Mouse (Mus musculus) adrenal gland, adult 8-10 months (tissue): Measurements from ENCODE around the gene Tbcc. TPM values are rescaled to one million over a fixed set of nuclear protein-coding genes. Genes with fewer than 3 reads are reported as not detected.

Source experiments
- DNase-seq: peaks from one replicate; pipeline ENCODE4 v3.0.0; 2022
- total RNA-seq, 4 experiments: library from RNA; stranded (reverse); gene quantifications; 2 replicates each; pipeline ENCODE4 v1.2.4; 2022

Gene Tbcc
- total RNA-seq, 4 experiments from 2014 or later = 22.8 to 28.3 (median 26.7) TPM

DNA sequence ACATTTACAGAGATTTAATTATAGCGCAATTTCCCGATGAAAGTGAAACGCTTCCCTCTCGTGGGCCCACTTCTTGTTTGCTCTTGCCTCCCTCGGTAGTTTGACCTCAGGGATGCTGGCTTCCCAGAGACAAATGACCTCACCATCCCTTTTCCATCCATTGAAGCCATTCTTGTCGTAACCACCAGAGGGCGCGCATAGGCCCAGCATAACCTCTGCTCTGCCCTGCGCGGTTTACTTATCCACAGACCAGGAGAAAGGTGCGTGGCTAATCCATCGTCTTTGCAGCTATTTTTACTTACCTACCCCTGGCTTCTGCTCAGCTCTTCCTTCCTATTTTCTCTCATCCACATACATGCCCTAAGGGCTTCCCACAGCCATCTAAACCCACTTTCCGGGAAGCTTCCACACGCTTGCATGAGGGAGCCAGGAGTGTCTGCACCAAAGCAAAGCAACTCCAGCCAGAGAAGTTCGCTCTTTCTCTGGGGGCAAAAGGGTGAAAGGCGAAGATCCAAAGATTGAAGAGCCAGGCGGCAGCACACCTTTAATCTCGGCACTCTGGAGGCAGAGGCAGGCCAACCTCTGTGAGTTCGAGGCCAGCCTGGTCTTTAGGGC is 13.5 kb downstream of the Tbcc start:
- DNase-seq = peak; percentile 66

DNA sequence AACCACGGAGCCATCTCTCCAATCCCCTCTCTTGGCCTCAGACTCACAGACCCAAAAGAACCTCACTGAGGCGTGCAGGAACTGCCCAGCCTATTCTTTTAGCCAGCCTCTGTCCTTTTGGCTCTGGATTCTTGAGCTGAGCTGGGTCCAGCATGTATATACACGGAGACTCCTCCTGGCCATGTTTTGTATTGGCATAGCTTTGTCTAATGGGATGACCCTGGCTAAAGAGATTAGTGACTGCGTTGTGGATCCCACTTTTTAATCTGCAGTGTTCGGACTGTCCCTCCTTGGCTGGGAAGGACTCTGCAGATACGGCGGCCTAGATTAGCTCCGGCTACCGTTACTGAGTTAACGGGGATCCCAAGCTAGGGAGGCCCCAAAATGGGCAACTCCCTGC is 19.7 kb downstream of the Tbcc start, which contains the start of gene Prph2:
TSS of gene Prph2 (plus strand) at position 274 of the 400 bp plus-strand sequence.
- no peak for DNase-seq

DNA sequence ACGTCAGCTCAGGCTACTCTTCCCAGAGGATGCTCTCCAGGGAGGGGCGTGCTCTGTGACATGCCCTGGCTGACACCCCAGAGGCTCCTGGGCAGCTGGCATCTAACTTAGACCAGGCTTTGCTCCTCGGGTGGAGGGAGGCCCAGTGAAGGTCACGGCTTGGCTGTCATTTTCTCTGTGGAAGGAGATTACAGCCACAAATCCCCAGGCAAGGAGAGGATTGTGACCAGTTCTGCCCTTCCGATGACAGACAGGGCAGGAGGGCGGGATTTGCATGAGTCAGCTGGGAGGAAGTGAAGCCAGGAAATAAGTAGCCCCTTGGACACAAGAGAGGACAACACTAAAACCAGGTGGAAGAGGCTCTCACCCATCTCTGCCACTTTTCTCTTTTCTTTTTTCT is 21.8 kb downstream of the Tbcc start:
- no peak for DNase-seq

DNA sequence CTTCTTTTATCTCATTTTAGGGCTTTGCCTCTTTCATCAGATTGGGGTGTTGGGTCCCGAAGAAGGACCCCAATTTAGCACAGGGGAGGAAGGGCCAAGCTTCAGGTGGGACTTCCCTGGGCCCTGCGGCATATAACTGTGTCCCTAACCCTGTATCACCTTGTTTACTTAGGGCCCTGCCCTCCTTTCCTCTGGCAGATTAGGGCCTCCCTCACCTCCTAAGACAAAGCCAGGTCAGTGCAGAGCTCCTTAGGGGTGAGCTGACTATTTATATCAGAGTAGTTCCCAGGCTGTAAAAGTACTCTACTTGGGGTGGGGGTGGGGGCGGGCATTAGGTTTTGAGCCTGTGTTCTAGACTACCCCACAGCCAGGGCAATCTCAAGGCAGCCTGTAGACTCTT is 24.6 kb downstream of the Tbcc start:
- no peak for DNase-seq

DNA sequence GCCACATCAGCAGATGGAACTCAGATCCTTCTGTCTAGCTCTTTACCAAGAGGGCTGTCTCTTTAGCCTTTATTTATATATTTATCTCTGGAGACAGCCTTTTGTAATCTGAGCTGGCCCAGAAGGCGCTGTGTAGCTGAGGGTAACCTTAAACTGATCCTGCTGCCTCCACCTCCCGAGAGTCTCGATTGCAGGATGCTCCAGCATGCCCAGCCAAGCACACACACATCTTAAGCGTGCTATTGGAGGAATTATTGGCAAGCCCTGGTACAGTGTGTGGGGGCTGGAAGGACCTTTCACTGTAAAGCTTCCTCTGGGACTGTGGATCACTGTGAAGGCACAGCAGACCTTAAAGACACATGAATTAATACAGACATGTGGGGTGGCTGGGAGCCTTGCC is 28.5 kb downstream of the Tbcc start:
- no peak for DNase-seq

DNA sequence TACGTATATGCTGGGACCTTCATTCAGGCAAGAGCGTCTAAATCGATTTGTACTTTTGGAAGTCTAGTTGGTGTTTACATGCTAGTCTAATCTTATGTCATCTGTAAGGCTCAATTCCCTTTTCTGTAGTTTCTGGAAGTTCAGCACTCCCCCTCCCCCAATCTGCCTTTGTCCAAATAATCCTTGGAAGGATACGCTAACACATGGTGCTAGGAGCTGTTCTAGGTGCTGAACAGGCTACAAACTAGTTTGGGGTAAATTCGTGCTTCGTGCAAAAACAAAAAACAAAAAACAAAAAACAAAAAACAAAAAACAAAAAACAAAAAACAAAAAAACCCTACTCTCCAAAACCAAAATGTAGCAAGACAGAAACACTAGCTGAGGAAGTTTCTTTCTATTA is 30.4 kb downstream of the Tbcc start:
- DNase-seq = no peak

DNA sequence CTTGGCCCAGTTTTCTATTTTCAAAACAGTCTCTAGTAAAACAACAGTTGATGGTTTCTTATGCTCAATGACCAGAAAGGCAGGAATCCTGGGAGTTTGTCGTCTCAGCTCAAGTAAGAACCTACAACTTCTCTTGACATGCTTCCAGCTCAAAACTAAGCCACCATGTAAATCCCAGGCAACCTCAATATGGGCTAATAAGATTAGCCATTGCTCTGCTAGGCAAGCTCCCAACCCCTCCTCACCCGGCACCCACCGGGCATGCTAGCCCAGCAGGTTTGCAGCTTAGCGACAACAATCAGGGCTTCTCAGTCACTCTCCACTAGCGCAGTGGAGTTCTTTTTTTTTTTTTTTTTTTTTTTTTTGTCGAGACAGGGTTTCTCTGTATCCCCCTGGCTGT is 35.7 kb downstream of the Tbcc start:
- no peak for DNase-seq

DNA sequence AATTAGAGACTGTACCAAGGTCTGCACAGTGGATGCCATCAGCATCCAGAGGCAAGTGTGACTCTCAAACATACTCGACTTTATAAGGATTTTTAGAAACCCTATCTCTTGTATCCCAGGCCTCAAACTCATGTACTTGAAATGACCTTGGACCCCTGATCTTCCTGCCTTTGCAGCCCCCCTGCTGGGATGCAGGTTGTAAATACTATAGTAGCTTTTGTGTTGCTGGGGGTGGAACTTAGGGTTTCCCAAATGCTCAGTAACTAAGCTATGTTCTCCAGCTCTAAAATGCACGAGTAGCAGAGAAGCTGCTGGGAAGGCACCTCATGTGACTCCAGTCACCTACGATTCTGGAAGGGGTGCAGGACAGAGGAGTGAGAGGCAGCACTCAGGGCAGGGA is 36.5 kb downstream of the Tbcc start:
- no peak for DNase-seq

DNA sequence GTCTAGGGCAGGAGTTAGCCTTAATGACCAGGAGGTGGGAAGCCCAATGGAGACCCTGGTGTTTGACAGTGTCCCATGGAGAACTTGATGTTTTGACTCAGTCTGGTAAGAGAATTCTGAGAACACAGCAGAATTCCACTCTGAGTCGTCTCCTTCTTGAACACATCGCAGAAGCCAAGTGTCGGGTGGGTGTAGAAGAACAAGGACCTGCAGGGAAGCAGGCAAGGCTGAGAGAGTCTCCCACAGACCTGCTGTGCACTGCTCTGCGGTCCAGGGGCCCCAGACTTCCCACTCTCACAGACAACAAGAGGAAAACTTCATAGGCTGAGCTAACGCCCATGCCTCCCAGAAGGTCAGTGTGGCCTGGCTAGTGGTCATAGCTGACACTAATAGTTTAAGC is 37.3 kb downstream of the Tbcc start:
- no peak for DNase-seq

DNA sequence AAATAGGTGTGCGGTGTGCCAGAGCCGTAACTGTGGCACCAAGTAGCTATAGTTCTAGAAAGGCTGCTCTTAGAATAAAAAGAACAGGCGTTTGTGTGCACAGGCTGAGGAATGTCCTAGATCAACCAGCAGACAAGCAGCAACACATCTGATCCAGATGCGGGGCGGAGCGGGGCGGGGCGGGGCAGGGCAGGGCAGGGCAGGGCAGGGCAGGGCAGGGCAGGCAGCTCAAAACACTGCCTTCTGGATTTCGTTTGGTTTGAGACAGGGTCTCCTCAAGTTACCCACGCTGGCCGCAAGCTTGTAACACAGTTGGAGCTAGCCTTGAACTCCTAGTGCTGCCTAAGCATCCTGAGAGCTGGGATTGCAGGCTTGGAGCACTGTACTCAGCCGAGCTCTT is 38.8 kb downstream of the Tbcc start:
- no peak for DNase-seq

DNA sequence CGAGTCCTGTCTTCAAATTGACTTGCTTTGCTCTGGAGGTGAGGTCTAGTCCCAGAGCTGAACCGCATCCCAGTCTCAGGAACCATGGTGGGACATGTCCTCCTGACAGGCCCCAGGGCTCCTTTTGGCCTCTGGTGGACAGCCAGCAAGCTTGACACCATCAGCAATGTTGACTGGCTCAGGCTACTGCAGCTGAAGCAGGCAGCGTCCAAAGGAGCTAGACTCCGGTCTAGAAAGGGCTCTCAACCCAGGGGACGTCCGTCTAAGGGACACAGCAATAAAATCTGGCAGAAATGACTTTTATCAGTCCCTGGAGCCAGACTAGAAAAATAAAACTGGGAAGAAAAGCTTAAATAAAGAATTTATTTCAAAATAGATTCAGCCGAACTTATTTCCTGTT is 39.4 kb downstream of the Tbcc start:
- no peak for DNase-seq

DNA sequence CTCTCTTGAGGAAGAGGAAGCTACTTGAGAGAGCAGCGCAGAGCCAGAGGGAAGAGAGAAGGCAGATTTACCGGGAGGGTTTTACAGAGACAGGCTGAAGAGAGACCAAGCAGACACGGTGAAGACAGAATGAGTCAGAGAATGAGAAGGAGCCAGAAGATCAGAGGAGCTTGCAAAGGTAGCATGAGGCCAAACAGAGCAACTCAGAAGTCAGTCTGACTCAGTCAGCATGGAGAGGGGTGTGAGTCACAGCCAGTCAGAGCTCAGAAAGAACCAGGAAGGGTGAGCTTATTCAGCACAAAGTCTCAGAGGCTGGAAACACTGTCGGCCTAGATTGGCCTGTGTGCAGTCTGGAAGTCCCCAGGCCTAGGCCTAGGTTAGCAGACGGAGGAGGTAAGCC is 42.5 kb downstream of the Tbcc start:
- peak; percentile 54 for DNase-seq

DNA sequence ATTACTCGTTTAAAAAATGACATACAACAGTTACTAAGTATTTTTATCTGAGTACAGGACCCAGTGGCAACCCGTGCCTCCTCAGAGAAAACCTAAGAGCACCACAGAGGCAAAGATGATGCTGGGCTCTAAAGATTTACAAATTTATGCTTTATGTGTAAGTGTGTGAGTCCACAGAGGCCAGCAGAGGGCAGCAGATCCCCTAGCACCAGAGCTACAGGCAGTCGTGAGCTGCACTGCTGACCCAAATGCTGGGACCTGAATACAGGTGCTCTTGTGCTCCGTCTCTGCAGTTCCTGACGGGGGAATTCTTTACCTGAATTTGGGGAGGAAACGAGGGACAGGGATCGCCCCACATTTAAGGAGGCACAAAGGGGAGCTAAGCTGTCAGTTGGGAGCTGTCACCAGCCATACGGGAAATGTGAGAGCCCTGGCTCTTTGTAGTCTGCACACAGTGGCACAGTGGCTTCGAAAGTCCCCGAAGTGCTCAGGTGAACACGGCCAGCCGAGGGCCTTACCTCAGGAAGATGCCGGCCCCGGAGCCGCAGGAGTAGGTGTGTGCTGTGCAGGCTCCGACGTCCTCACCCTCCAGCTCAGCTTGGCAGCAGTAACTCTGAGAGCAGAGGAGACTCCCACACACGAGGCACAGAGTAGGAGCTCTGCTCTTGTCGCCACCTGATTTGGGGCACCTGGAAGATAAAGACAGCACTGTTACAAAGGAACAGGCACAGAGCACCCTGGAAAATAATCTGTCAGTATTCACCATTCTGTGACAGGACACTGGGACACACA is 43.3 kb downstream of the Tbcc start:
- peak; percentile 21 for DNase-seq

DNA sequence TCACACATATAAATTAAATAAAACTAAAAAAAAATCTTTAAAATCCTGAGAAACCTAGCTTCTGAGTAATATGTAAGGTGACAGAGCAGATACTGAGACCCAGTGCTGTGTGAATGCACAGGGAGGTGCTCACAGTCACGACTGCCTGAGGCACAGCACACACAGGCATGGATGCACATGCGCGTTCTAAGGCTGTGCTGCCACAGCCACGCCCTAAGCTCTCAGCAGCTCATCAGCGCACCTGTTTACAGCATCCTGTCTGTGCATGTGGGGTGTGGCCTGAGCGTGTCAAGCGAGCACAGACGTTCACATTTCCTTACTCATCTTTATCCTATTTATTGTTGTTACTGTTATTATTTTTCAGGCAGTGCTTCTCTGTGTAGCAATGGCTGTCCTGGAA is 50.0 kb downstream of the Tbcc start:
- DNase-seq = no peak

Other genes starting within 250 kb of the Tbcc start
- 10 to 100 TPM; 42.3 to 59.8 (median 53.2) TPM for gene Klc4, start 244.7 kb upstream of the Tbcc start, total RNA-seq
- gene Mrpl2, start 244.5 kb upstream of the Tbcc start, total RNA-seq = 100 to 1,000 TPM in 2 of 4 experiments, 10 to 100 TPM in 2; 91.8 to 122 (median 104) TPM
- 10 to 100 TPM; 42.0 to 53.5 (median 47.2) TPM for gene Cul7, start 240.3 kb upstream of the Tbcc start, total RNA-seq
- 10 to 100 TPM; 24.9 to 31.8 (median 30.6) TPM for gene Rrp36, start 216.3 kb upstream of the Tbcc start, total RNA-seq
- 100 to 1,000 TPM in 1 of 4 experiments, 10 to 100 TPM in 3; 91.9 to 104 (median 95.0) TPM for gene Mea1, start 211.9 kb upstream of the Tbcc start, total RNA-seq
- gene Klhdc3, start 209.8 kb upstream of the Tbcc start, total RNA-seq = 10 to 100 TPM; 59.1 to 74.3 (median 65.2) TPM
- gene Ppp2r5d, start 185.6 kb upstream of the Tbcc start, total RNA-seq = 10 to 100 TPM; 41.0 to 47.5 (median 42.6) TPM
- gene Pex6, start 179.2 kb upstream of the Tbcc start, total RNA-seq = 10 to 100 TPM; 56.2 to 74.2 (median 61.8) TPM
- 1 to 10 TPM; 1.2 to 1.8 (median 1.6) TPM for gene Gnmt, start 161.5 kb upstream of the Tbcc start, total RNA-seq
- gene Cnpy3, start 138.5 kb upstream of the Tbcc start, total RNA-seq = 10 to 100 TPM; 66.6 to 74.1 (median 70.7) TPM
- gene Ptcra, start 127.0 kb upstream of the Tbcc start, total RNA-seq = not detected
- 10 to 100 TPM; 53.9 to 87.1 (median 61.4) TPM for gene 2310039H08Rik, start 118.0 kb upstream of the Tbcc start, total RNA-seq
- gene Rpl7l1, start 108.0 kb upstream of the Tbcc start, total RNA-seq = 10 to 100 TPM; 78.9 to 89.9 (median 83.8) TPM
- gene Bicral, start 32.2 kb upstream of the Tbcc start, total RNA-seq = 10 to 100 TPM; 22.1 to 32.4 (median 26.6) TPM
- gene Prph2, start 19.8 kb downstream of the Tbcc start, total RNA-seq = not detected
- gene Ubr2, start 119.9 kb downstream of the Tbcc start, total RNA-seq = 100 to 1,000 TPM in 1 of 4 experiments, 10 to 100 TPM in 3; 80.2 to 105 (median 91.0) TPM